Mouse (Mus musculus) urinary bladder, postnatal 0 days (tissue): ENCODE measurements around the gene Rrm2. TPM values are rescaled to one million over a fixed set of nuclear protein-coding genes. Genes with fewer than 3 reads are reported as not detected.

Experiments
- polyA plus RNA-seq: library from polyadenylated mRNA; unstranded; fragments of >200 nt; fragmentation: Nextera tagmentation; extraction: Ambion mirVana; gene quantifications from 2 replicates; pipeline ENCODE4 v1.2.1, GENCODE M21; 2015

Rrm2 gene
- 34.8 and 54.6 TPM in 2 replicates for polyA plus RNA-seq

DNA sequence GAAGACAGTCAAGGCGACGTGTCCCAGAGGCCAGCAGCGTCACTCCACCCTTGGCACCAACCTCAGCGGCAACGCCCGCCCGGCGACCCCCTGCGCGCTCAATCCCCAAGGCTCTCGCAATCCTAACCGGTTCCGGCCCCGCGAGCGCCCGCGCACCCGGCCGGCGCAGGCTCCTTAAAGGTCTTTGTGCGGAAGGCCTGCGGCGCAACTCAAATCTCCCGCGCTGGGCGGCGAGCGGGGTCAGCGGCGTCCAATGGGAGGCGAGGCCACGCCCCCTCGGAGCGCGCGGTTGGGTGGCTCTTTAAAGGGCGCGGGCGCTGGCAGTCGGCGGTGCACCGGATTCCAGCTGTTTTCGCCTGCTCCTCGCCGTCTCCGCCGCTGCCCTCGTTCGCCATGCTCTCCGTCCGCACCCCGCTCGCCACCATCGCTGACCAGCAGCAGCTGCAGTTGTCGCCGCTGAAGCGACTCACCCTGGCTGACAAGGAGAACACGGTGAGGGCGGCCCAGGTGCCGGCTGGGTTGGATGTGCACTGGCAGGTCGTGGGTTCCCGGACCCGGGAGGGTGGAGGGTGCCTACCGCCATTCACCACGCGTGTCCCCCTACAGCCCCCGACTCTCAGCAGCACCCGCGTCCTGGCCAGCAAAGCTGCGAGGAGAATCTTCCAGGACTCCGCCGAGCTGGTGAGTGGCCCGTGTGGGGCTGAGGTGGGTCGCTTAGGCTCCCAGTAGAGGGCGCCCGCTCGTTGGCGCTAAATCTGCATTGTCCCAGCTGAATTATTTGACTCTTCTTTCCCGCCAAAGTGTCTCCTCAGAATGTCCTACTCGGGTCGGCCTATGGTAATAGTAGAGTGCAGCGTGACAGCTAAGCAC is at the start of gene Rrm2:
Gene Rrm2 (plus strand): TSS at position 288 of the 870 bp plus-strand sequence.

GRCm38 (mm10) chr12:24681286-24682023 is 26.6 kb upstream of the Rrm2 start, which contains the start of gene Cys1:
Cys1 (minus strand) TSS chr12:24681813.

Other genes with a start within 250 kb of the Rrm2 start
- 17.0 and 17.4 TPM in 2 replicates for gene Taf1b, start 209.9 kb upstream of the Rrm2 start, polyA plus RNA-seq
- gene Grhl1, start 136.0 kb upstream of the Rrm2 start, polyA plus RNA-seq, result 12.7 and 15.6 TPM in 2 replicates
- gene Klf11, start 57.0 kb upstream of the Rrm2 start, polyA plus RNA-seq, result 7.0 and 8.6 TPM in 2 replicates
- 3.4 and 4.7 TPM in 2 replicates for gene Cys1, start 26.4 kb upstream of the Rrm2 start, polyA plus RNA-seq
- 25.4 and 28.9 TPM in 2 replicates for gene Mboat2, start 122.6 kb downstream of the Rrm2 start, polyA plus RNA-seq